Mouse (Mus musculus): ENCODE data around the gene Atp6v0a1. TPM values are rescaled to one million over a fixed set of nuclear protein-coding genes. Genes with fewer than 3 reads are reported as not detected.
A peak's percentile ranks its signal among the peaks of the same experiment; 100 is the strongest.

Gene Atp6v0a1
- polyA plus RNA-seq, 1 experiment from 2014 or later = 29.4 TPM

DNA sequence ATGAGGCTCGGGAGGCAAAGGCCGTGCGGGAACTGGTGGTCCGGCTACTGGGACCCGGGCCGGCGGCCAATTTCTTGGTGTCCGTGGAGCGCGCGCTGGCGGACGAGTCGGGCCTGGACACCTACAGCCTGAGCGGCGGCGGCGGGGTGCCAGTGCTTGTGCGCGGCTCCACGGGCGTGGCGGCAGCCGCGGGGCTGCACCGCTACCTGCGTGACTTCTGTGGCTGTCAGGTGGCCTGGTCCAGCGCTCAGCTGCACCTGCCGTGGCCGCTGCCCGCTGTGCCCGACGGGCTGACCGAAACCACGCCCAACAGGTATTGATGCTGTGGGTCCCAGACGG, 60.9 kb downstream of the Atp6v0a1 start:
- DNase-seq = no peak
- no peaks in the 10 kb centered on the region for H3K27me3 ChIP-seq (ENCODE audit: insufficient read depth, low read length)
- 0% methylated on average over 29 of the region's 36 CpGs for WGBS (ENCODE audit: insufficient replicate concordance)

GRCm38 (mm10) chr11:101070987-101071386, 61.7 kb downstream of the Atp6v0a1 start:
- Histone ChIP-seq H3K9me3 (ENCODE audit: low read length) (no peaks in the 10 kb centered on the region), H3K27ac (ENCODE audit: low read depth) (no peak overlapping the region), H3K4me1 (ENCODE audit: insufficient read depth) (peaks cover 19% of the 10 kb centered on the region), H3K4me3 (ENCODE audit: low read depth, low read length) (no peak overlapping the region), H3K27me3 (ENCODE audit: insufficient read depth, low read length) (no peaks in the 10 kb centered on the region), H3K9ac (replicated peaks) (no peak overlapping the region), H3K36me3 (replicated peaks; ENCODE audit: insufficient read depth, low read length) (no peaks in the 10 kb centered on the region), H3K4me2 (ENCODE audit: low read depth, low read length) (peak overlapping the region; percentile 90)
- 64% methylated on average over 6 of the region's 6 CpGs for WGBS (ENCODE audit: insufficient replicate concordance)
- no peak for TF ChIP-seq EP300 (IDR thresholded peaks at IDR 0.05; ENCODE audit: low read depth)
- no peak for TF ChIP-seq CTCF (IDR thresholded peaks at IDR 0.05; ENCODE audit: low read depth)
- no peak for DNase-seq
- no peak for ATAC-seq

More for the DNA sequence above, 60.9 kb downstream of the Atp6v0a1 start:
- no peaks in the 10 kb centered on the region for H3K9me3 ChIP-seq (ENCODE audit: low read length)
- peak overlapping the region; percentile 58 for H3K9ac ChIP-seq (replicated peaks)
- H3K4me2 ChIP-seq (ENCODE audit: low read depth, low read length) = peak overlapping the region; percentile 90
- peaks cover 26% of the 10 kb centered on the region for H3K4me1 ChIP-seq (ENCODE audit: insufficient read depth)
- H3K27ac ChIP-seq (ENCODE audit: low read depth) = peak overlapping the region; percentile 56; the same call in 1 of the 2 replicates
- peak overlapping the region; percentile 64 for H3K4me3 ChIP-seq (ENCODE audit: low read depth, low read length)
- TF ChIP-seq CTCF (IDR thresholded peaks at IDR 0.05; ENCODE audit: low read depth) (no peak), EP300 (IDR thresholded peaks at IDR 0.05; ENCODE audit: low read depth) (no peak)
- ATAC-seq = peak; percentile 58
- H3K36me3 ChIP-seq (replicated peaks; ENCODE audit: insufficient read depth, low read length) = no peaks in the 10 kb centered on the region

DNA sequence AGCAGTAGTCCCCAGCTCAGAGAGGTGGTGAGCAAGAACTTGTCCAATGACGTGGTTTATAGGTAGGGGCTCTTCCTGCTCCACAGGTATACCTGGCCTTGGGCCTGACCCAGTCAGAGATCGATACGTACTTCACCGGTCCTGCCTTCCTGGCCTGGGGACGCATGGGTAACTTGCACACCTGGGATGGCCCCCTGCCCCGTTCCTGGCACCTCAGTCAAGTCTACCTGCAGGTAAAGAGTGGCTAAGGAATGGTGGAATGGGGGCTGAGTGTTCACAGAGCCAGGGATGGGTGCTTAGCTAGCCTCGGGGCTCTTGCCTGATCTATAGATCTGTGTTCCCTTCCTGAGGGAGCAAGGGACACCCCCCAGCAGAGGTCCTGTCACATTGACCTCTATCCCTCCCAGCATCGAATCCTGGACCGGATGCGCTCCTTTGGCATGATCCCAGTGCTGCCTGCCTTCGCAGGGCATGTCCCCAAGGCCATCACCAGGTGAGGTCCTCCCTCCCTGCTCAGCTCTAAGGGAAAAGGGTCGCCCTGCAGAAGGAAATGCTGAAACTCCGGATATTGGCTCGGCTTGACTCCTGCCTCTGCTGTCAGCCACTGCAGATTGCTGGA, 62.7 kb downstream of the Atp6v0a1 start:
- H3K27me3 ChIP-seq (ENCODE audit: insufficient read depth, low read length) = no peaks in the 10 kb centered on the region
- no peaks in the 10 kb centered on the region for H3K9me3 ChIP-seq (ENCODE audit: low read length)
- H3K4me1 ChIP-seq (ENCODE audit: insufficient read depth) = peaks cover 10% of the 10 kb centered on the region
- WGBS (ENCODE audit: insufficient replicate concordance) = 82% methylated on average over 14 of the region's 14 CpGs
- H3K4me3 ChIP-seq (ENCODE audit: low read depth, low read length) = no peak overlapping the region
- no peak overlapping the region for H3K9ac ChIP-seq (replicated peaks)
- H3K36me3 ChIP-seq (replicated peaks; ENCODE audit: insufficient read depth, low read length) = peaks cover 8% of the 10 kb centered on the region; the same call in 1 of the 2 replicates
- TF ChIP-seq EP300 (IDR thresholded peaks at IDR 0.05; ENCODE audit: low read depth) = no peak
- no peak for TF ChIP-seq CTCF (IDR thresholded peaks at IDR 0.05; ENCODE audit: low read depth)
- ATAC-seq = no peak
- DNase-seq = no peak
- no peak overlapping the region for H3K27ac ChIP-seq (ENCODE audit: low read depth)
- no peak overlapping the region for H3K4me2 ChIP-seq (ENCODE audit: low read depth, low read length)

GRCm38 (mm10) chr11:101078121-101078520, 68.9 kb downstream of the Atp6v0a1 start, which contains the start of gene Hsd17b1:
TSS of gene Hsd17b1 (plus strand) at chr11:101078411.
- no peak within 1 kb of the TSS for H3K9ac ChIP-seq (replicated peaks)
- no peaks in the 10 kb centered on the region for H3K9me3 ChIP-seq (ENCODE audit: low read length)
- H3K4me3 ChIP-seq (ENCODE audit: low read depth, low read length) = no peak within 1 kb of the TSS
- WGBS (ENCODE audit: insufficient replicate concordance) = 81% methylated on average over 9 of the region's 9 CpGs
- H3K36me3 ChIP-seq (replicated peaks; ENCODE audit: insufficient read depth, low read length) = peaks cover 8% of the 10 kb centered on the region; the same call in 1 of the 2 replicates
- no peak for TF ChIP-seq CTCF (IDR thresholded peaks at IDR 0.05; ENCODE audit: low read depth)
- TF ChIP-seq EP300 (IDR thresholded peaks at IDR 0.05; ENCODE audit: low read depth) = no peak
- ATAC-seq (no peak), DNase-seq (no peak)
- H3K27ac ChIP-seq (ENCODE audit: low read depth) = no peak within 1 kb of the TSS
- H3K4me2 ChIP-seq (ENCODE audit: low read depth, low read length) = peak within 1 kb of the TSS; percentile 53
- H3K27me3 ChIP-seq (ENCODE audit: insufficient read depth, low read length) = peaks cover 26% of the 10 kb centered on the region
- peaks cover 18% of the 10 kb centered on the region for H3K4me1 ChIP-seq (ENCODE audit: insufficient read depth)

DNA sequence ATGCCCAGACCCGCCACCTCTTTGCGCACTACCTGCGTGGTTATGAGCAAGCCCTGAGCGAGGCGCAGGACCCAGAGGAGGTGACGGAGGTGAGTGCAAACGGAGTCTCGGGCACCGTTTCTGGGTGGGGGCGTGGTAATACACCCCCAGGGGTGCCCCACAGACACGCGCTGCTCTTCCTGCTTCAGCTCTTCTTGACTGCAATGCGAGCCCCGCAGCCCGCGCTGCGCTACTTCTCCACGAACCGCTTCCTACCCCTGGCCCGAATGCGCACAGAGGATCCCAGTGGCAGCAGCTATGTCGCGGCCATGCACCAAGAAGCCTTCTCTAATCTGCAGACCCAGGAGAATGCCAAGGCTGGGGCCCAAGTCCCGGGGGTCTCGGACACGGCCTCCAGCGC, 70.5 kb downstream of the Atp6v0a1 start:
- H3K9ac ChIP-seq (replicated peaks) = no peak overlapping the region
- DNase-seq = no peak
- 12% methylated on average over 25 of the region's 27 CpGs for WGBS (ENCODE audit: insufficient replicate concordance)
- TF ChIP-seq EP300 (IDR thresholded peaks at IDR 0.05; ENCODE audit: low read depth) (no peak), CTCF (IDR thresholded peaks at IDR 0.05; ENCODE audit: low read depth) (no peak)
- peak overlapping the region; percentile 22 for H3K4me3 ChIP-seq (ENCODE audit: low read depth, low read length)
- H3K27me3 ChIP-seq (ENCODE audit: insufficient read depth, low read length) = peaks cover 26% of the 10 kb centered on the region
- H3K27ac ChIP-seq (ENCODE audit: low read depth) = no peak overlapping the region
- peak overlapping the region; percentile 53 for H3K4me2 ChIP-seq (ENCODE audit: low read depth, low read length)
- H3K36me3 ChIP-seq (replicated peaks; ENCODE audit: insufficient read depth, low read length) = peaks cover 14% of the 10 kb centered on the region
- ATAC-seq = no peak
- H3K9me3 ChIP-seq (ENCODE audit: low read length) = no peaks in the 10 kb centered on the region
- peaks cover 28% of the 10 kb centered on the region for H3K4me1 ChIP-seq (ENCODE audit: insufficient read depth)

DNA sequence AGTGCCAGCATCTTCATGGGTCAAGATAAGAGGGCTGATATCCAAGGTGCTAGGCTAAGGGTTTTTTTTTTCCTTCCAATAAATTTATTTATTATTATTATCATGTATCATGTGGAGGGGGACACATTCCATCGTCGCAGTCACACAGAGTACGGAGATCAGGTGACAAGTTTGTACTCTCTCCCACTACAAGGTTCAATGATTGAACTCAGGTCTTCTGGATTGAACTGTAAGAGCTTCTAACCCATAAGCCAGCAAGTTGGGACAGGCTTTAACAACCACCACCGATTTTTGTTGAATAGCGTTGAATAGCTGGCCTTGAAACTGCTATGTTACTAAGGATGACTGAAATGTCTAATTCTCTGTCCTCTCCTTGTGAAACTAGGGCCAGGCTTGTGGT, 71.2 kb downstream of the Atp6v0a1 start:
- Histone ChIP-seq H3K9ac (replicated peaks) (no peak overlapping the region), H3K9me3 (ENCODE audit: low read length) (no peaks in the 10 kb centered on the region), H3K27ac (ENCODE audit: low read depth) (no peak overlapping the region), H3K4me1 (ENCODE audit: insufficient read depth) (peaks cover 28% of the 10 kb centered on the region), H3K4me3 (ENCODE audit: low read depth, low read length) (no peak overlapping the region), H3K36me3 (replicated peaks; ENCODE audit: insufficient read depth, low read length) (peaks cover 19% of the 10 kb centered on the region), H3K4me2 (ENCODE audit: low read depth, low read length) (no peak overlapping the region), H3K27me3 (ENCODE audit: insufficient read depth, low read length) (peaks cover 26% of the 10 kb centered on the region)
- 68% methylated on average over 5 of the region's 5 CpGs for WGBS (ENCODE audit: insufficient replicate concordance)
- ATAC-seq = no peak
- no peak for TF ChIP-seq CTCF (IDR thresholded peaks at IDR 0.05; ENCODE audit: low read depth)
- TF ChIP-seq EP300 (IDR thresholded peaks at IDR 0.05; ENCODE audit: low read depth) = no peak
- DNase-seq = no peak

Data from liver, postnatal 0 days (tissue).